Mouse (Mus musculus): Measurements from ENCODE around the gene Phf24. TPM values are rescaled to one million over a fixed set of nuclear protein-coding genes. Genes with fewer than 3 reads are reported as not detected.
A peak's percentile ranks its signal among the peaks of the same experiment; 100 is the strongest.
"Not testable (repeated sequence)": the region's sequence is repeated elsewhere in the genome, so short reads cannot be mapped to it uniquely, and the experiment has no call there.

Phf24 gene
- polyA plus RNA-seq, 1 experiment from 2014 or later = 2.8 TPM

GRCm38 (mm10) chr4:42963480-42963879, 47.0 kb downstream of the Phf24 start:
- no peak overlapping the region for H3K4me2 ChIP-seq (replicated peaks)
- H3K27me3 ChIP-seq = no peaks in the 10 kb centered on the region; the same call in 1 of the 2 replicates
- peaks cover 7% of the 10 kb centered on the region; the same call in 1 of the 2 replicates for H3K4me1 ChIP-seq
- no peaks in the 10 kb centered on the region for H3K36me3 ChIP-seq
- H3K27ac ChIP-seq (replicated peaks) = no peak overlapping the region
- no peak overlapping the region for H3K4me3 ChIP-seq (replicated peaks)
- 93% methylated on average over 2 of the region's 2 CpGs for WGBS
- ATAC-seq (ENCODE audit: insufficient number of reproducible peaks, low FRiP score, low TSS enrichment, low read depth) = no peak
- H3K9ac ChIP-seq = no peak overlapping the region
- H3K9me3 ChIP-seq (replicated peaks) = no peaks in the 10 kb centered on the region

- Histone ChIP-seq H3K27ac (replicated peaks) (no peak overlapping the region), H3K36me3 (no peaks in the 10 kb centered on the region), H3K4me3 (replicated peaks) (peak overlapping the region; percentile 2; the same call in 1 of the 2 replicates), H3K9ac (no peak overlapping the region), H3K9me3 (replicated peaks) (no peaks in the 10 kb centered on the region), H3K27me3 (no peaks in the 10 kb centered on the region; the same call in 1 of the 2 replicates), H3K4me1 (peaks cover 7% of the 10 kb centered on the region; the same call in 1 of the 2 replicates), H3K4me2 (replicated peaks) (peak overlapping the region; percentile 38)
- no peak for ATAC-seq (ENCODE audit: insufficient number of reproducible peaks, low FRiP score, low TSS enrichment, low read depth)
- WGBS = 12% methylated on average over 12 of the region's 12 CpGs
These were observed 48.7 kb downstream of the Phf24 start for GRCm38 (mm10) chr4:42965039-42965719.

- Histone ChIP-seq H3K27ac (replicated peaks) (no peak within 1 kb of the TSS), H3K4me2 (replicated peaks) (no peak within 1 kb of the TSS), H3K9me3 (replicated peaks) (no peaks in the 10 kb centered on the region), H3K4me1 (peaks cover 7% of the 10 kb centered on the region; the same call in 1 of the 2 replicates), H3K36me3 (no peaks in the 10 kb centered on the region), H3K9ac (no peak within 1 kb of the TSS), H3K4me3 (replicated peaks) (no peak within 1 kb of the TSS), H3K27me3 (no peaks in the 10 kb centered on the region; the same call in 1 of the 2 replicates)
- no peak for ATAC-seq (ENCODE audit: insufficient number of reproducible peaks, low FRiP score, low TSS enrichment, low read depth)
- 88% methylated on average over 4 of the region's 4 CpGs for WGBS
These were observed 52.8 kb downstream of the Phf24 start, which contains the start of gene 1700022I11Rik for GRCm38 (mm10) chr4:42969304-42969703. TSS of gene 1700022I11Rik (plus strand) at chr4:42969604.

GRCm38 (mm10) chr4:42972952-42973351, 56.5 kb downstream of the Phf24 start:
- Histone ChIP-seq H3K4me1 (no peaks in the 10 kb centered on the region), H3K4me2 (replicated peaks) (no peak overlapping the region), H3K36me3 (no peaks in the 10 kb centered on the region; the same call in 1 of the 2 replicates), H3K27me3 (no peaks in the 10 kb centered on the region), H3K27ac (replicated peaks) (no peak overlapping the region), H3K4me3 (replicated peaks) (no peak overlapping the region), H3K9me3 (replicated peaks) (no peaks in the 10 kb centered on the region), H3K9ac (no peak overlapping the region)
- ATAC-seq (ENCODE audit: insufficient number of reproducible peaks, low FRiP score, low TSS enrichment, low read depth) = no peak
- WGBS = 72% methylated on average over 4 of the region's 4 CpGs

- no peak overlapping the region for H3K9ac ChIP-seq
- H3K4me2 ChIP-seq (replicated peaks) = no peak overlapping the region
- H3K4me3 ChIP-seq (replicated peaks) = no peak overlapping the region
- ATAC-seq (ENCODE audit: insufficient number of reproducible peaks, low FRiP score, low TSS enrichment, low read depth) = no peak
- no peaks in the 10 kb centered on the region for H3K4me1 ChIP-seq
- no peak overlapping the region for H3K27ac ChIP-seq (replicated peaks)
- H3K9me3 ChIP-seq (replicated peaks) = no peaks in the 10 kb centered on the region
- peaks cover 6% of the 10 kb centered on the region for H3K36me3 ChIP-seq
- H3K27me3 ChIP-seq = no peaks in the 10 kb centered on the region
- WGBS = 78% methylated on average over 5 of the region's 5 CpGs
These were observed 57.4 kb downstream of the Phf24 start for GRCm38 (mm10) chr4:42973868-42974267.

GRCm38 (mm10) chr4:42978062-42978461, 61.6 kb downstream of the Phf24 start:
- no peaks in the 10 kb centered on the region for H3K4me1 ChIP-seq
- H3K4me2 ChIP-seq (replicated peaks) = no peak overlapping the region
- H3K9ac ChIP-seq = no peak overlapping the region
- H3K4me3 ChIP-seq (replicated peaks) = no peak overlapping the region
- peaks cover 35% of the 10 kb centered on the region for H3K36me3 ChIP-seq
- WGBS = 91% methylated on average over 4 of the region's 4 CpGs
- H3K9me3 ChIP-seq (replicated peaks) = no peaks in the 10 kb centered on the region
- H3K27me3 ChIP-seq = no peaks in the 10 kb centered on the region
- ATAC-seq (ENCODE audit: insufficient number of reproducible peaks, low FRiP score, low TSS enrichment, low read depth) = no peak
- no peak overlapping the region for H3K27ac ChIP-seq (replicated peaks)

GRCm38 (mm10) chr4:42980467-42980866, 64.0 kb downstream of the Phf24 start:
- H3K4me1 ChIP-seq; ATAC-seq (ENCODE audit: insufficient number of reproducible peaks, low FRiP score, low TSS enrichment, low read depth); H3K27ac ChIP-seq (replicated peaks); H3K4me2 ChIP-seq (replicated peaks); H3K9me3 ChIP-seq (replicated peaks); H3K9ac ChIP-seq; H3K4me3 ChIP-seq (replicated peaks); H3K27me3 ChIP-seq: not testable (repeated sequence)
- 83% methylated on average over 8 of the region's 8 CpGs for WGBS
- H3K36me3 ChIP-seq = peaks cover 59% of the 10 kb centered on the region

- Histone ChIP-seq H3K27me3 (no peaks in the 10 kb centered on the region), H3K4me3 (replicated peaks) (no peak overlapping the region), H3K36me3 (peaks cover 95% of the 10 kb centered on the region), H3K27ac (replicated peaks) (no peak overlapping the region), H3K9ac (no peak overlapping the region), H3K4me2 (replicated peaks) (no peak overlapping the region), H3K4me1 (no peaks in the 10 kb centered on the region), H3K9me3 (replicated peaks) (no peaks in the 10 kb centered on the region)
- ATAC-seq (ENCODE audit: insufficient number of reproducible peaks, low FRiP score, low TSS enrichment, low read depth) = no peak
- WGBS = 75% methylated on average over 1 of the region's 1 CpGs
These were observed 71.8 kb downstream of the Phf24 start for GRCm38 (mm10) chr4:42988296-42988695.

Other genes starting within 250 kb of the Phf24 start
- not detected in 2 replicates for gene 4930578G10Rik, start 181.1 kb upstream of the Phf24 start, polyA plus RNA-seq (2015; fragmentation: Nextera tagmentation; extraction: Ambion mirVana)
- gene Ccl19, start 160.1 kb upstream of the Phf24 start, polyA plus RNA-seq (2015; fragmentation: Nextera tagmentation; extraction: Ambion mirVana) = not detected in 2 replicates
- gene Ccl21a, start 142.7 kb upstream of the Phf24 start, polyA plus RNA-seq (2015; fragmentation: Nextera tagmentation; extraction: Ambion mirVana) = 98.7 and 109 TPM in 2 replicates
- not detected in 2 replicates for gene Fam205a1, start 62.8 kb upstream of the Phf24 start, polyA plus RNA-seq (2015; fragmentation: Nextera tagmentation; extraction: Ambion mirVana)
- gene Gm12394, start 59.9 kb upstream of the Phf24 start, polyA plus RNA-seq (2015; fragmentation: Nextera tagmentation; extraction: Ambion mirVana) = 0.08 and 0.11 TPM in 2 replicates
- 0.36 and 0.46 TPM in 2 replicates for gene Fam205c, start 42.4 kb upstream of the Phf24 start, polyA plus RNA-seq (2015; fragmentation: Nextera tagmentation; extraction: Ambion mirVana)
- gene Dnajb5, start 33.2 kb downstream of the Phf24 start, polyA plus RNA-seq (2015; fragmentation: Nextera tagmentation; extraction: Ambion mirVana) = 10.4 and 11.6 TPM in 2 replicates
- 0.24 and 1.6 TPM in 2 replicates for gene 1700022I11Rik, start 52.9 kb downstream of the Phf24 start, polyA plus RNA-seq (2015; fragmentation: Nextera tagmentation; extraction: Ambion mirVana)
- 478 and 494 TPM in 2 replicates for gene Vcp, start 83.8 kb downstream of the Phf24 start, polyA plus RNA-seq (2015; fragmentation: Nextera tagmentation; extraction: Ambion mirVana)
- 19.8 and 22.3 TPM in 2 replicates for gene Fancg, start 93.8 kb downstream of the Phf24 start, polyA plus RNA-seq (2015; fragmentation: Nextera tagmentation; extraction: Ambion mirVana)
- 23.4 and 23.9 TPM in 2 replicates for gene Pigo, start 109.2 kb downstream of the Phf24 start, polyA plus RNA-seq (2015; fragmentation: Nextera tagmentation; extraction: Ambion mirVana)
- 294 and 307 TPM in 2 replicates for gene Stoml2, start 115.0 kb downstream of the Phf24 start, polyA plus RNA-seq (2015; fragmentation: Nextera tagmentation; extraction: Ambion mirVana)
- 16.9 and 17.2 TPM in 2 replicates for gene Fam214b, start 129.6 kb downstream of the Phf24 start, polyA plus RNA-seq (2015; fragmentation: Nextera tagmentation; extraction: Ambion mirVana)
- gene Unc13b, start 142.3 kb downstream of the Phf24 start, polyA plus RNA-seq (2015; fragmentation: Nextera tagmentation; extraction: Ambion mirVana) = 4.9 and 6.3 TPM in 2 replicates

Measured in embryonic facial prominence, embryonic 15.5 days (tissue).